22 mouse cellular contexts compared by ENCODE assay signal in the genomic region with DNA sequence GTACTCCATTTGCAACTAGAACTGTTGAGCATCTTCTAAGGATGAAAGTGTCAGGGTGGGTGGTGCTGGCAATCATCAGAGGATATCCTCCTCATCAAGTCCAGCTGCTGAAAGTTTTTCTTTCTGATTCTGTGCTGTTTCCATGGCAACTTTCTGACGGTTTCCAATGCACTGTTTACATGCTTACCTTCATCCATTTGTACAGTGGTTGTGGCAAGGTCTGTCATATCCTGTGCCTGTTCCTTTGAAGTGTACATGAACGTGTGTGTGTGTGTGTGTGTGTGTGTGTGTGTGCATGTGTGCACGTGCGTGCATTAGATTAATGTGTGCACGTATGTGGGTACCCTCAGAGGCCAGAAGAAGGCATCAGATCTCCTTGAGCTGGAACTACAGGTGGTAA. TPM values are rescaled to one million over a fixed set of nuclear protein-coding genes. Genes with fewer than 3 reads are reported as not detected.
A peak's percentile ranks its signal among the peaks of the same experiment; 100 is the strongest.
DNase-seq lines count a peak whose midpoint lies in the region; ATAC-seq and TF ChIP-seq lines count a peak whose summit lies in the region.
"Had no signal": no experiment of that assay in that cellular context is flagged by ENCODE, and none has a peak within 500 bp of the region (broad histone marks: within the 10 kb centered on the region; RNA-seq: fewer than 3 reads in every experiment).

No protein-coding gene starts in this region.

- no peaks in the 10 kb centered on the region for H3K27me3 ChIP-seq in midbrain, postnatal 0 days (ENCODE audit: insufficient read depth, low read length)
- H3K27me3 ChIP-seq: limb, embryonic 12.5 days had no signal

- intact Hi-C loops in left cerebral cortex, postnatal 36 days (cut with DNase I) = no loop called here

- H3K4me1 ChIP-seq in midbrain, postnatal 0 days (ENCODE audit: insufficient read depth, low read length) = no peaks in the 10 kb centered on the region
- H3K4me1 ChIP-seq: forebrain, embryonic 10.5 days; limb, embryonic 12.5 days had no signal

- WGBS in midbrain, postnatal 0 days = 73% methylated on average over 5 of the region's 5 CpGs

- peak; percentile 22 for DNase-seq in CD4-positive, CD25-positive, alpha-beta regulatory T cell, adult 2 months (ENCODE audit: low read depth, low spot score)
- DNase-seq in left cerebral cortex, adult 18-20 months (ENCODE audit: low spot score in 2 of 2) = peak; percentile 10 to 11
- DNase-seq in left cerebral cortex, postnatal 36 days (ENCODE audit: low spot score in 2 of 2) = no peak
- peak; percentile 15 to 19 for DNase-seq in right cerebral cortex, adult 2 months (ENCODE audit: low spot score in 2 of 2)
- no peak for DNase-seq in right cerebral cortex, postnatal 4 days
- no peak for DNase-seq in midbrain, postnatal 0 days (ENCODE audit: low spot score)
- no peak for DNase-seq in cerebellum, postnatal 10 days
- DNase-seq: adrenal gland, adult 8-10 months; cerebellum, adult 8-10 months; kidney, adult 18-20 months; kidney, postnatal 4 days; liver, postnatal 0 days; lung, postnatal 10 days; right cerebral cortex, postnatal 25 days; thymus, postnatal 36 days had no signal

- H3K4me2 ChIP-seq in midbrain, postnatal 0 days (ENCODE audit: low read depth, low read length, poor library complexity, severe bottlenecking) = no peak overlapping the region
- H3K4me2 ChIP-seq: limb, embryonic 12.5 days; liver, embryonic 11.5 days had no signal

- H3K36me3 ChIP-seq in midbrain, postnatal 0 days (ENCODE audit: insufficient read depth, low read length) = no peaks in the 10 kb centered on the region
- H3K36me3 ChIP-seq: forebrain, embryonic 10.5 days; heart, embryonic 10.5 days; limb, embryonic 12.5 days had no signal

- no peak overlapping the region for H3K4me3 ChIP-seq in midbrain, postnatal 0 days (ENCODE audit: low read depth, low read length)
- H3K4me3 ChIP-seq: forebrain, embryonic 10.5 days; heart, embryonic 10.5 days; limb, embryonic 12.5 days had no signal

- no peak for TF ChIP-seq CTCF in midbrain, postnatal 0 days (IDR thresholded peaks at IDR 0.05)

- no peaks in the 10 kb centered on the region for H3K9me3 ChIP-seq in midbrain, postnatal 0 days (ENCODE audit: low read length)
- H3K9me3 ChIP-seq: forebrain, embryonic 10.5 days; heart, embryonic 10.5 days; limb, embryonic 12.5 days had no signal

- no peak for ATAC-seq in CD4-positive, CD25-positive, alpha-beta regulatory T cell, adult 4 months
- peak; percentile 66 for ATAC-seq in midbrain, postnatal 0 days (ENCODE audit: low FRiP score)
- ATAC-seq: forebrain, embryonic 16.5 days; inflammation-experienced regulatory T-cells, adult 6 months; liver, postnatal 0 days had no signal

- no peak overlapping the region for H3K27ac ChIP-seq in midbrain, postnatal 0 days (ENCODE audit: low read depth, low read length)
- H3K27ac ChIP-seq: forebrain, embryonic 10.5 days; heart, embryonic 10.5 days; limb, embryonic 12.5 days had no signal

- no peak overlapping the region for H3K9ac ChIP-seq in midbrain, postnatal 0 days (replicated peaks; ENCODE audit: low read length, poor library complexity, severe bottlenecking)
- H3K9ac ChIP-seq: limb, embryonic 12.5 days; liver, postnatal 0 days had no signal

RNA-seq across cellular contexts. Expression of a gene that starts 34.9 kb away (rescaled TPM):
- polyA plus RNA-seq in CD4-positive, CD25-positive, alpha-beta regulatory T cell, adult 4 months (2017; shearing (Covaris generic)) = not detected
- 1 to 10 TPM; 2.0 to 2.8 TPM for total RNA-seq in left cerebral cortex, adult 18-20 months (2021)
- total RNA-seq in left cerebral cortex, postnatal 36 days (2021) = 1 to 10 TPM; 2.4 TPM
- 0.71 and 1.0 TPM in 2 replicates for total RNA-seq in midbrain, postnatal 0 days (2014; rRNA removed)
- polyA plus RNA-seq in midbrain, postnatal 0 days (2015; fragmentation: Nextera tagmentation; extraction: Ambion mirVana) = 0.49 and 0.63 TPM in 2 replicates

Comparison
In these comparisons a context has a peak if more than half of its experiments do, and no peak if none do; other contexts are left out.
1. DNase-seq: peak in CD4-positive, CD25-positive, alpha-beta regulatory T cell, adult 2 months (single experiment), left cerebral cortex, adult 18-20 months (2 of 2) and right cerebral cortex, adult 2 months (2 of 2); none in left cerebral cortex, postnatal 36 days (0 of 2), right cerebral cortex, postnatal 4 days (single experiment), midbrain, postnatal 0 days (single experiment) and cerebellum, postnatal 10 days (0 of 2).